Mouse (Mus musculus) left cerebral cortex, postnatal 10 days (tissue): ENCODE measurements at regions not wholly inside any gene's neighbourhood (a gene's known extent, or its start where the extent isn't known, plus 50 kb on each side); places are given as distances from the start of the nearest gene placed in this dataset.

ENCODE experiments used
- DNase-seq, 2 experiments: peaks; one replicate each; pipeline ENCODE4 v3.0.0; 2021 to 2022; ENCODE audit warnings: low spot score in 2 of 2, mixed read lengths in 1 of 2; ENCODE audit errors: extremely low spot score in 1 of 2
- intact Hi-C: fragments of 180-260 bp; cut with DNase I; formaldehyde crosslinking; loops from one replicate; pipeline ENCODE4 v1.15.1; 2025

DNA sequence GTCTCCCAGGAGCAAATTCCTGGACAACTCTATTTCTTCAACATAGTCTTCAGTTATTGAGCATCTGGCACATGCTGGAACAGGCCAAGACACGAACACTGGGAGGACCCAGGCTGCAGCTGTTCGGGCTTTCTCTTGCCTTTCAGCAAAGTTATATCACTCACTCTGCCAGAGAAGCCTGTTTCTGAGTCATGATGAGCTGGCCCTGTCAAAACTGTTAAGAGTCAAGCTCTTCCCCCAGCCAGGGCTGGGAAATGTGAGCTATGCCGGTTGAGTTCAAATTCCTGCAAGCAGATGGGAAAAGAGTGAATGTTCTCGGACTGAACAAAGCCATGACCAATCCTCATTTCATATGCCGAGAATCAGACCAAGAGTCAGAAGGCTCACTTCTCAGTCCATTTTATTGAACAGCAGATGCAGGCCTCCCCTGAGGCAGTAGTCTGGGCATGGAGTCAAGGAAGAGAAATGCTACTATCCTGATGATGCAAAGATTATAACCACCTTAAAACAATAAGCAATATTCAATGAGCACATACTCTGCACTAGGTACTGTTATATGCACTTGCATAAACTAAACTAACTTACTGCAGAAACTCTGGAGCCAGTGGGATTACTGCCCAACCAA lies 90.7 kb upstream of the Slc22a22 start:
- no peak for DNase-seq
- intact Hi-C loops: no loop called here

- intact Hi-C loops: no loop called here
- DNase-seq: no peak
Observed at GRCm38 (mm10) chr15:57547154-57547553, 69.7 kb upstream of the Slc22a22 start.

GRCm38 (mm10) chr15:57545141-57545540 lies 67.7 kb upstream of the Slc22a22 start:
- intact Hi-C loops: no loop called here
- DNase-seq: no peak

DNA sequence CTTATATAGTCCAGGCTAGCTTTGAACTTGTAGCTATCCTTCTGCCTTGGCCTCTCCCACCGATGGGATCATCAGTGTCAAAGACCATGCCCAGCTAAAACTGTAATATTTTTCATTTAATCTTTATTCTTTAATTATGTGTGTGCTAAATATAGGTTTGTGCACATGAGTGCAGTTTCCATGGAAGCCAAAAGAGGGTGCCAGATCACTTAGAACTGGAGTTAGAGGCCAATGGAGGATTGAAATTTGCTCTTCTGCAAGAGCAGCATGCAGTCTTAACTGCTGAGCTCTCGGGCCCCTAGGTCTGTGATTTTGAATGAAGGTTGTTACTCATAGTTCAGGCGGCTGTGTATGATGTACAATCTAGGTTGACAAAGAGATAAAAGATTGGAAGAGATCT lies 66.6 kb upstream of the Slc22a22 start:
- DNase-seq: peak; percentile 4 to 25
- intact Hi-C loops: no loop called here

DNA sequence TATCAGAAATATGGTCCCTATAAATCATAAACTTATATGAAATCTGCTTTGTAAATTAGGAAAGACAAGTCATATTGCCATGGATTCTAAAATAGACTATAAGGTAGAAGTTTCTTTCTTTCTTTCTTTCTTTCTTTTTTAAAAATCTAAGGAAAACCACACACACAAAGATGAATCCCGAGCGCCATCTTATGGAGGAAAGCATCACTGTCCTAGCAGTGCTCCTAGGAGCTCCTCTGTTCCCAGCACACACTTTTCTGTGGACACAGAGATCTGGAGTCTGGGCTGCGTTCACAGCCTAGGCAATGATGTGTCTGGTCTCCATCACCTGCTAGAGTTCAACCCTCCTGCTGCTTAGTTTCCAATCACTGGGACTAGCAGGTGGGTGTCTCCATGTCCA lies 65.2 kb upstream of the Slc22a22 start:
- peak in 1 of 2 experiments; percentile 13 for DNase-seq
- intact Hi-C loops: no loop called here

DNA sequence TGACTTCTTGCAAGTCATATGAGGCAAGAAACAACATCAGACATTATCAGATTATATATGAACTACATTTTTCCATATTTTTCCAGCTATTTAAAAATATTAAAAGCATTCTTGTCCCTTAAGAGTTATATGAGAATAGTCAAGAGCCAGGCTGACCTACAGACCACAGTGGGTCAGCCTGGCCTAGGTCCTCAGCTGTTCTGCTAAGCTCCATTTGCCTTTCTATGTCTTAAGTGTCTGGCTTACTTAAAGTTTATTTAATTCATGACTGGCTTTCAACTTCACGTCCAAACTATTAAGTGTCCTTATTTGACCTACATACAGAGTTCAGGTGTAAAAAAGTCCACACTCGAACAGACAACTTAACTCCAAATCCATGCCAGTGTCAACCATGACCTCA lies 58.1 kb upstream of the Slc22a22 start:
- no peak for DNase-seq
- intact Hi-C loops: no loop called here
